Mouse (Mus musculus): ENCODE results near the gene Prl3c1. TPM values are rescaled to one million over a fixed set of nuclear protein-coding genes. Genes with fewer than 3 reads are reported as not detected.
"Not testable (repeated sequence)": the region's sequence is repeated elsewhere in the genome, so short reads cannot be mapped to it uniquely, and the experiment has no call there.

Prl3c1 gene
- 0.59 and 0.69 TPM in 2 replicates for polyA plus RNA-seq (2012; rRNA removed)

DNA sequence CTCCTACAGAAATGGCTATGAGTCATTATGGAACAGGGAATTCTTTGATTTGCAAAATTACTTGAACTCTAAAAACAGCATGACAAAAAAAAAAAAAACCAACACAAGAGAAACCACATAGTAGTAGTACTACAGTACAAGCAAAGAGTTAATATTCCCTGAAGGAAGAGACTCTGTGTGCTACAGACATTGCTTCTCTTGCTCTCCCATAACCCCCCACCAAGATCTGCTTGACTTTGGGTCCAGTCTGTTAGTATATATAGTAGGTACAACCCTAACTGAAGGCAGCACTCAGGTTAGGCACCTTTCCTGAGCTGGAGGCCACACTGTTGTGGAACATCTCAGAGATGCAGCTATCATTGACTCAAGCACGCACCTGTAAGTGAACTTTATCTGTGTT is at the start of gene Prl3c1:
Gene Prl3c1 (plus strand): TSS at position 301 of the 400 bp plus-strand sequence.
- H3K27ac ChIP-seq (ENCODE audit: control insufficient read depth, insufficient read depth, low read depth, low read length): no peak within 1 kb of the TSS
- no peak within 1 kb of the TSS for H3K4me3 ChIP-seq (ENCODE audit: control insufficient read depth, low read depth, low read length)
- TF ChIP-seq CTCF (IDR thresholded peaks at IDR 0.05; ENCODE audit: control insufficient read depth, insufficient read depth, insufficient replicate concordance, low read depth, low read length): no peak
- no peak for TF ChIP-seq POLR2A (IDR thresholded peaks at IDR 0.05; ENCODE audit: control insufficient read depth, low read depth, low read length)

DNA sequence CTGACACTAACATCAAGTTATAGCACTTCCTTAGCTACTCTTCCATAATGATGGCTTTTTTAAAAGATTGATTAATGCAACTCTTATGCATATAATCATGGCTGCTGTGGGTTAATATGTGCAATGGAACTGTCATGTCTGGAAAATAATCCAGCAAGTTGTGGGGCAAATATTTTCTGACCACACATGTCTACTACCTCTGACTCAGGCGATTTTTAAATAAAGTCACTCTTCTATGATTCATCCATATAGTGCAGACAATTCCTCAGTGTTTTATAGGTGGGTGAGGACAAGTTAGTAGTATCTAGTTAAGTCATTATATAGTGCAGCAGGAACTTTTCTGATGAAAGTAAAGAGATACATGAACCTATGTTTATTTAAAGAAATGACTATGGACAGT is 48.2 kb upstream of the Prl3c1 start:
- H3K27ac ChIP-seq (ENCODE audit: control insufficient read depth, insufficient read depth, low read depth, low read length): no peak overlapping the region
- no peak for TF ChIP-seq CTCF (IDR thresholded peaks at IDR 0.05; ENCODE audit: control insufficient read depth, insufficient read depth, insufficient replicate concordance, low read depth, low read length)
- TF ChIP-seq POLR2A (IDR thresholded peaks at IDR 0.05; ENCODE audit: control insufficient read depth, low read depth, low read length): no peak
- no peaks in the 10 kb centered on the region for H3K36me3 ChIP-seq (ENCODE audit: control insufficient read depth, insufficient read depth, low read length)
- no peaks in the 10 kb centered on the region for H3K4me1 ChIP-seq (ENCODE audit: control insufficient read depth, insufficient read depth, low read length)
- H3K4me3 ChIP-seq (ENCODE audit: control insufficient read depth, low read depth, low read length): no peak overlapping the region
- no peaks in the 10 kb centered on the region for H3K27me3 ChIP-seq (ENCODE audit: control insufficient read depth, insufficient read depth, low read length)

More for the DNA sequence above, at the start of gene Prl3c1:
- Histone ChIP-seq H3K27me3 (ENCODE audit: control insufficient read depth, insufficient read depth, low read length) (no peaks in the 10 kb centered on the region), H3K4me1 (ENCODE audit: control insufficient read depth, insufficient read depth, low read length) (no peaks in the 10 kb centered on the region), H3K36me3 (ENCODE audit: control insufficient read depth, insufficient read depth, low read length) (no peaks in the 10 kb centered on the region)

DNA sequence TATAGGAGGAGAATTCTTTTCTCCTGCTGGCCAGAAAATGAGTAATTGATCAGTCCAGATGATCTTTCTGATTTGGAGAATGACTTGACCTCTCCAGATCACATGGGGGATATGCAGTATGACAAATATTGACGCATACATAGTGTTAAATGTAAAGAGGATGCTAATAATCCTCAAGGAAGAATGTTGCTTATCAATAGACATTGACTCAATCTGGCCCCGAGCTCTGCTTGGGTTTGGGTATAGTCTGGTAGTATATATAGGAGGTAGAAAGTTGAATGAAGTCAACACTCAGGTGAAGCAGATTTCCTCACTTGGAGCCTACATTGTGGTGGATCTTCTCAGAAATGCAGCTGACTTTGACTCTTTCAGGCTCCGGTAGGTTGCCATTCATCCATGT is 40.0 kb upstream of the Prl3c1 start, which contains the start of gene Prl3d3:
Gene Prl3d3 (plus strand): TSS at position 301 of the 400 bp plus-strand sequence.
- H3K36me3 ChIP-seq (ENCODE audit: control insufficient read depth, insufficient read depth, low read length); H3K27ac ChIP-seq (ENCODE audit: control insufficient read depth, insufficient read depth, low read depth, low read length); H3K4me1 ChIP-seq (ENCODE audit: control insufficient read depth, insufficient read depth, low read length); H3K27me3 ChIP-seq (ENCODE audit: control insufficient read depth, insufficient read depth, low read length); H3K4me3 ChIP-seq (ENCODE audit: control insufficient read depth, low read depth, low read length): not testable (repeated sequence)

- TF ChIP-seq CTCF (IDR thresholded peaks at IDR 0.05; ENCODE audit: control insufficient read depth, insufficient read depth, insufficient replicate concordance, low read depth, low read length) (no peak), POLR2A (IDR thresholded peaks at IDR 0.05; ENCODE audit: control insufficient read depth, low read depth, low read length) (no peak)
Observed at GRCm38 (mm10) chr13:27241547-27241946, 45.1 kb downstream of the Prl3c1 start, which contains the start of gene Prl3b1. Gene Prl3b1 (plus strand): TSS chr13:27241847.

More at GRCm38 (mm10) chr13:27241547-27241946, 45.1 kb downstream of the Prl3c1 start, which contains the start of gene Prl3b1:
- no peaks in the 10 kb centered on the region for H3K4me1 ChIP-seq (ENCODE audit: control insufficient read depth, insufficient read depth, low read length)
- no peaks in the 10 kb centered on the region for H3K27me3 ChIP-seq (ENCODE audit: control insufficient read depth, insufficient read depth, low read length)
- H3K4me3 ChIP-seq (ENCODE audit: control insufficient read depth, low read depth, low read length): no peak within 1 kb of the TSS
- no peaks in the 10 kb centered on the region for H3K36me3 ChIP-seq (ENCODE audit: control insufficient read depth, insufficient read depth, low read length)
- H3K27ac ChIP-seq (ENCODE audit: control insufficient read depth, insufficient read depth, low read depth, low read length): no peak within 1 kb of the TSS

Other genes with a start within 250 kb of the Prl3c1 start
- not detected in 2 replicates for gene Prl, start 139.1 kb upstream of the Prl3c1 start, polyA plus RNA-seq (2012; rRNA removed)
- not detected in 2 replicates for gene Prl3d1, start 102.5 kb upstream of the Prl3c1 start, polyA plus RNA-seq (2012; rRNA removed)
- not detected in 2 replicates for gene Prl3d2, start 75.0 kb upstream of the Prl3c1 start, polyA plus RNA-seq (2012; rRNA removed)
- gene Prl3d3, start 39.9 kb upstream of the Prl3c1 start, polyA plus RNA-seq (2012; rRNA removed): not detected in 2 replicates
- not detected in 2 replicates for gene Prl3b1, start 45.2 kb downstream of the Prl3c1 start, polyA plus RNA-seq (2012; rRNA removed)
- not detected in 2 replicates for gene Prl3a1, start 62.8 kb downstream of the Prl3c1 start, polyA plus RNA-seq (2012; rRNA removed)
- gene Prl6a1, start 116.0 kb downstream of the Prl3c1 start, polyA plus RNA-seq (2012; rRNA removed): not detected in 2 replicates
- gene Prl8a2, start 149.0 kb downstream of the Prl3c1 start, polyA plus RNA-seq (2012; rRNA removed): not detected in 2 replicates
- gene Prl2b1, start 194.2 kb downstream of the Prl3c1 start, polyA plus RNA-seq (2012; rRNA removed): not detected in 2 replicates
- not detected in 2 replicates for gene Prl8a6, start 242.0 kb downstream of the Prl3c1 start, polyA plus RNA-seq (2012; rRNA removed)

Measured in testis, adult 2 months (tissue).